Mouse (Mus musculus) E14TG2a.4 (cell line): ENCODE data around the gene Cenpl.

Experiments used
- CTCF ChIP-seq: conservative IDR thresholded peaks from 2 replicates; pipeline ENCODE4 v1.5.1; 2014; ENCODE audit warnings: low read length
- NANOG ChIP-seq: IDR thresholded peaks from 2 replicates; pipeline ENCODE4 v1.6.1; 2014; ENCODE audit warnings: borderline replicate concordance, low read length, mixed read lengths

DNA sequence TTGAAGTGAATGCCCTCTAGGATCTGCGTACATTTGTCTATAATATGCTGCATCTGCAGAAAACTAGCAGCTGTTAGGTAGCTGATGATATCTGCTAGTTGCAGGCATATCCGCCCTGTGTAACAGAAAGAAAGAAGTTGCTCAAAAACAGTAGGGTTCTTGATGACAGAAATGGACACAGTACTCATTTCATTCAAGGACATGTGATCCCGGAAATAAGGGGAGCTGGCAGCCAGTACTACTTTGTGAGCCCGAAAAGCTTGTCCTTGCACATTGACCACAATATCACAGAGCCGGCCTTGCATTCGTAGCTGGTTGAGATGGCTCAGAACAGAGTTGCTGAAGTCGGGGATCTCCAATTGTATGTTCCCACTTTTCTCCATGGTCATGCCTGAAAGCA lies 38.2 kb upstream of the Cenpl start:
- no peak for TF ChIP-seq CTCF
- no peak for TF ChIP-seq NANOG
